Mouse (Mus musculus) limb, embryonic 14.5 days (tissue): Measurements from ENCODE around the gene Hgfac. TPM values are rescaled to one million over a fixed set of nuclear protein-coding genes. Genes with fewer than 3 reads are reported as not detected.

ENCODE experiments used
- ATAC-seq: fragments of 200-750 bp; cut with Nextera tagmentation; 2 replicates; pipeline ENCODE4 v1.8.0; 2017; ENCODE audit warnings: low read depth, moderate number of reproducible peaks, moderate TSS enrichment; ENCODE audit not compliant: low FRiP score
- DNase-seq: peaks from one replicate; pipeline ENCODE4 v3.0.0-alpha.2; 2015; ENCODE audit warnings: low spot score
- H3K27ac ChIP-seq: fragments of 300-500 bp; sonication (generic); replicated peaks from 2 replicates; pipeline ENCODE4 v1.5.1; 2014; ENCODE audit warnings: low read depth, mild to moderate bottlenecking, low read length, moderate library complexity, mixed read lengths
- H3K27me3 ChIP-seq: fragments of 300-500 bp; sonication (generic); 2 replicates; pipeline ENCODE4 v1.6.1; 2014; ENCODE audit warnings: low read length, mixed read lengths; ENCODE audit not compliant: control insufficient read depth, insufficient read depth
- H3K36me3 ChIP-seq: fragments of 300-500 bp; sonication (generic); 2 replicates; pipeline ENCODE4 v1.6.1; 2014; ENCODE audit warnings: mild to moderate bottlenecking, low read length, moderate library complexity, mixed read lengths; ENCODE audit not compliant: control insufficient read depth, insufficient read depth
- H3K4me1 ChIP-seq: fragments of 300-500 bp; sonication (generic); 2 replicates; pipeline ENCODE4 v1.6.1; 2014; ENCODE audit warnings: antibody characterized with exemption, low read length, mixed read lengths; ENCODE audit not compliant: control insufficient read depth, insufficient read depth
- H3K4me2 ChIP-seq: fragments of 300-500 bp; sonication (generic); replicated peaks from 2 replicates; pipeline ENCODE4 v1.6.1; 2014; ENCODE audit warnings: low read depth, mild to moderate bottlenecking, low read length, moderate library complexity; ENCODE audit not compliant: severe bottlenecking
- H3K4me3 ChIP-seq: fragments of 300-500 bp; sonication (generic); replicated peaks from 2 replicates; pipeline ENCODE4 v1.5.1; 2014; ENCODE audit warnings: low read length
- H3K9ac ChIP-seq: fragments of 300-500 bp; sonication (generic); 2 replicates; pipeline ENCODE4 v1.6.1; 2014; ENCODE audit warnings: mild to moderate bottlenecking, low read depth, low read length, moderate library complexity; ENCODE audit not compliant: severe bottlenecking
- H3K9me3 ChIP-seq: fragments of 300-500 bp; sonication (generic); 2 replicates; pipeline ENCODE4 v1.6.1; 2016; ENCODE audit warnings: low read length; ENCODE audit not compliant: control insufficient read depth
- POLR2A ChIP-seq: fragments of 200-500 bp; IDR thresholded peaks from 2 replicates; pipeline ENCODE4 v1.8.0; 2012; ENCODE audit warnings: inconsistent platforms, mild to moderate bottlenecking, moderate library complexity, borderline replicate concordance; ENCODE audit not compliant: insufficient read depth, insufficient read length; ENCODE audit errors: extremely low read depth
- WGBS: fragments of 180-500 bp; shearing (Covaris S2); extraction: QIAGEN DNeasy Blood & Tissue Kit; methylation state at CpG from one replicate; pipeline ENCODE4 v1.1.7; 2014; 5-methylcytosine and 5-hydroxymethylcytosine counted together
- polyA plus RNA-seq, 2 experiments: library from polyadenylated mRNA; depleted of rRNA in 1 of 2; stranded (reverse) in 1 of 2; unstranded in 1 of 2; fragments of >200 nt; fragmentation: Nextera tagmentation in 1 of 2; extraction: Ambion mirVana in 1 of 2; gene quantifications; 2 replicates each; pipeline versions ENCODE4 v1.2.1 to v1.2.3; 2012 to 2014

Gene Hgfac
- polyA plus RNA-seq, 2 experiments = 0.28 to 2.8 TPM

DNA sequence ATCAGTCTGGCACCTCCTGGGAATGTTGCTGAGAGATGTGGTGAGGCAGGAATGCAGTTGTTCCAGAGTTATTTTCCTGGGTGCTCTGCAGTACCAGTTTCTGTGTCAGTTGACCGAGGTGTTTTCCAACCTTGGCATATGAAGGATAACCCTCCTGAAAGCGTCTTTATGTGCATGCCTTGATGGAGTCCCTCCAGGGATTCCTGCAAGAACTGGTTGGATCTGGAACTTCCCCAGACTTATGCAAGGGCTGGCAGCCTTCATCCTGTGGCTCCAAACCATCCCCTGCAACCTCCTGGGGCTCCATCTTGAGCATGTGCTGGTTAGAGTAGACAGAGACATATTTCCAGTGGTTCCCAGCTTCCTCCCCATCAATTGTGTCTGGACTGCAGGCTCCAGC lies 36.5 kb upstream of the Hgfac start:
- 90% methylated on average over 2 of the region's 2 CpGs for WGBS
- Histone ChIP-seq H3K27me3 (no peaks in the 10 kb centered on the region), H3K27ac (no peak overlapping the region)

GRCm38 (mm10) chr5:35005659-35006058 lies 35.6 kb upstream of the Hgfac start:
- ATAC-seq = no peak
- H3K9ac ChIP-seq = no peak overlapping the region
- no peaks in the 10 kb centered on the region for H3K27me3 ChIP-seq
- H3K4me3 ChIP-seq = no peak overlapping the region
- TF ChIP-seq POLR2A = no peak
- H3K4me2 ChIP-seq = no peak overlapping the region
- no peaks in the 10 kb centered on the region for H3K9me3 ChIP-seq
- peaks cover 15% of the 10 kb centered on the region for H3K36me3 ChIP-seq
- DNase-seq = no peak
- H3K4me1 ChIP-seq = peaks cover 24% of the 10 kb centered on the region
- WGBS = 90% methylated on average over 3 of the region's 3 CpGs
- no peak overlapping the region for H3K27ac ChIP-seq

More for the DNA sequence above, 36.5 kb upstream of the Hgfac start:
- Histone ChIP-seq H3K36me3 (peaks cover 22% of the 10 kb centered on the region; the same call in 1 of the 2 replicates), H3K9me3 (no peaks in the 10 kb centered on the region), H3K4me3 (no peak overlapping the region), H3K4me2 (no peak overlapping the region), H3K9ac (no peak overlapping the region), H3K4me1 (peaks cover 24% of the 10 kb centered on the region)
- no peak for DNase-seq
- no peak for ATAC-seq
- TF ChIP-seq POLR2A = no peak

DNA sequence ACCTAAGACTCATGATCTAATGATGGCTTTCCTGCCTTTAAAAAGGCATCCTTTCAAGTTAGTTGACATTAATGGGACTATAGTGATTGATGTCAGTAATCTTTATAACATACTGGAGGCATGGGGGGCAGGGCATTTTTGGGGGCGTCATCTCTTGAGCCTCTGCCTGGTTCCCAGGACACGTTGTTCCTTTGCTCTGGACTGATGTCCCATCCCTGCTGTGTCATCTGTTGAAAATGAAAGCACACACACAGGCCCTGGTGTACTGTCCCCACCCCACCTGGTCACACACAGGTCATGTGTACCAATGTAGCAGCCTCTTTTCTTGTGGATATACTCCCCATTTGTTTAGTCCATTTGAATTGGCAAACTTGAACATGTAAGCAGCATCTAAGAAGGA lies 34.7 kb upstream of the Hgfac start:
- H3K9ac ChIP-seq = no peak overlapping the region
- no peak overlapping the region for H3K4me2 ChIP-seq
- DNase-seq (no peak), ATAC-seq (no peak)
- peaks cover 17% of the 10 kb centered on the region for H3K36me3 ChIP-seq
- 64% methylated on average over 2 of the region's 2 CpGs for WGBS
- peaks cover 24% of the 10 kb centered on the region for H3K4me1 ChIP-seq
- no peak overlapping the region for H3K27ac ChIP-seq
- no peaks in the 10 kb centered on the region for H3K9me3 ChIP-seq
- H3K4me3 ChIP-seq = no peak overlapping the region
- TF ChIP-seq POLR2A = no peak
- no peaks in the 10 kb centered on the region for H3K27me3 ChIP-seq

- DNase-seq (no peak), ATAC-seq (no peak)
- peaks cover 18% of the 10 kb centered on the region for H3K36me3 ChIP-seq
- H3K9ac ChIP-seq = no peak overlapping the region
- no peak overlapping the region for H3K4me3 ChIP-seq
- H3K4me2 ChIP-seq = no peak overlapping the region
- TF ChIP-seq POLR2A = no peak
- no peak overlapping the region for H3K27ac ChIP-seq
- no peaks in the 10 kb centered on the region for H3K27me3 ChIP-seq
- H3K9me3 ChIP-seq = no peaks in the 10 kb centered on the region
- 90% methylated on average over 4 of the region's 4 CpGs for WGBS
- H3K4me1 ChIP-seq = peaks cover 10% of the 10 kb centered on the region
These were observed 32.1 kb upstream of the Hgfac start for GRCm38 (mm10) chr5:35009163-35009562.

GRCm38 (mm10) chr5:35010656-35011055 lies 30.7 kb upstream of the Hgfac start:
- Histone ChIP-seq H3K27me3 (no peaks in the 10 kb centered on the region), H3K27ac (no peak overlapping the region), H3K4me2 (no peak overlapping the region), H3K36me3 (peaks cover 16% of the 10 kb centered on the region), H3K4me3 (no peak overlapping the region), H3K9ac (no peak overlapping the region), H3K4me1 (no peaks in the 10 kb centered on the region), H3K9me3 (no peaks in the 10 kb centered on the region)
- 81% methylated on average over 5 of the region's 5 CpGs for WGBS
- DNase-seq = no peak
- TF ChIP-seq POLR2A = no peak
- no peak for ATAC-seq
